Mouse (Mus musculus) CH12.LX (cell line): ENCODE data around the gene Hbs1l. TPM values are rescaled to one million over a fixed set of nuclear protein-coding genes. Genes with fewer than 3 reads are reported as not detected.

Experiments
- DNase-seq: peaks from one replicate; pipeline ENCODE4 v3.0.0-alpha.2; 2013; ENCODE audit errors: extremely low read depth
- H3K27ac ChIP-seq: 2 replicates; pipeline ENCODE4 v1.5.1; 2012; ENCODE audit warnings: low read depth, mild to moderate bottlenecking, control low read depth, moderate library complexity; ENCODE audit not compliant: insufficient read depth
- H3K27me3 ChIP-seq: replicated peaks from 2 replicates; pipeline ENCODE3; 2012; ENCODE audit warnings: inconsistent platforms
- H3K36me3 ChIP-seq, 2 experiments: replicated peaks in 1 of 2; 2 replicates each; pipeline versions ENCODE3 to v1.6.1; 2012; ENCODE audit warnings: inconsistent platforms in 1 of 2, low read length in 1 of 2, mild to moderate bottlenecking in 1 of 2, mixed read lengths in 1 of 2, moderate library complexity in 1 of 2; ENCODE audit not compliant: control insufficient read depth in 1 of 2, insufficient read depth in 1 of 2
- H3K4me1 ChIP-seq, 2 experiments: 2 replicates each; pipeline ENCODE4 v1.6.1; 2012; ENCODE audit warnings: inconsistent platforms in 1 of 2, moderate library complexity in 1 of 2; ENCODE audit not compliant: insufficient read depth in 2 of 2, control insufficient read depth in 1 of 2
- H3K4me2 ChIP-seq: 2 replicates; pipeline ENCODE4 v1.6.1; 2012; ENCODE audit warnings: low read depth, mild to moderate bottlenecking, control low read depth; ENCODE audit not compliant: poor library complexity, insufficient read depth, severe bottlenecking
- H3K4me3 ChIP-seq, 3 experiments: fragments of 150-350 bp in 1 of 3; sonication (generic) in 1 of 3; replicated peaks in 1 of 3; 2 replicates each; pipeline versions ENCODE3 to v1.5.1; 2011 to 2012; ENCODE audit warnings: low read depth in 2 of 3, low read length in 2 of 3, mild to moderate bottlenecking in 2 of 3, moderate library complexity in 2 of 3, control low read depth in 1 of 3, improper control_type of control experiment in 1 of 3, inconsistent platforms in 1 of 3, mixed read lengths in 1 of 3; ENCODE audit not compliant: poor library complexity in 1 of 3
- H3K79me2 ChIP-seq: replicated peaks from 2 replicates; pipeline ENCODE4 v1.6.1; 2012; ENCODE audit warnings: mild to moderate bottlenecking, moderate library complexity; ENCODE audit not compliant: control insufficient read depth, poor library complexity, insufficient read depth, severe bottlenecking; ENCODE audit errors: extremely low read depth
- H3K9ac ChIP-seq: 2 replicates; pipeline ENCODE4 v1.6.1; 2012; ENCODE audit warnings: low read depth, mild to moderate bottlenecking, control low read depth, moderate library complexity; ENCODE audit not compliant: insufficient read depth
- H3K9me3 ChIP-seq: replicated peaks from 2 replicates; pipeline ENCODE3; 2012; ENCODE audit warnings: low read length, inconsistent platforms, mixed read lengths
- CHD1 ChIP-seq: IDR thresholded peaks from 2 replicates; pipeline ENCODE4 v1.6.1; 2012; ENCODE audit warnings: low read depth, low read length, improper control_type of control experiment, inconsistent platforms
- CHD2 ChIP-seq: IDR thresholded peaks from 2 replicates; pipeline ENCODE4 v1.6.1; 2011; ENCODE audit warnings: low read length, improper control_type of control experiment
- CTCF ChIP-seq, 2 experiments: IDR thresholded peaks in 1 of 2; conservative IDR thresholded peaks in 1 of 2; 2 replicates each; pipeline ENCODE4 v1.5.1; 2011 to 2012; ENCODE audit warnings: low read depth in 2 of 2, low read length in 2 of 2, improper control_type of control experiment in 1 of 2, inconsistent platforms in 1 of 2, mild to moderate bottlenecking in 1 of 2, moderate library complexity in 1 of 2
- E2F4 ChIP-seq: IDR thresholded peaks from 2 replicates; pipeline ENCODE4 v1.6.1; 2011; ENCODE audit warnings: low read depth, low read length, improper control_type of control experiment; ENCODE audit not compliant: insufficient replicate concordance
- EP300 ChIP-seq: IDR thresholded peaks from 2 replicates; pipeline ENCODE4 v1.6.1; 2011; ENCODE audit warnings: low read length, improper control_type of control experiment
- IRF4 ChIP-seq: IDR thresholded peaks from 2 replicates; pipeline ENCODE4 v1.6.1; 2014; ENCODE audit warnings: low read depth, mild to moderate bottlenecking, inconsistent platforms, low read length, improper control_type of control experiment
- KAT2A ChIP-seq: IDR thresholded peaks from 2 replicates; pipeline ENCODE4 v1.6.1; 2012; ENCODE audit warnings: low read length, improper control_type of control experiment, inconsistent platforms; ENCODE audit not compliant: insufficient replicate concordance
- PAX5 ChIP-seq: IDR thresholded peaks from 2 replicates; pipeline ENCODE4 v1.6.1; 2012; ENCODE audit warnings: low read length, inconsistent platforms, mixed read lengths
- POLR2A ChIP-seq: IDR thresholded peaks from 2 replicates; pipeline ENCODE4 v1.6.1; 2011; ENCODE audit warnings: low read depth, mild to moderate bottlenecking, improper control_type of control experiment, low read length
- POLR2AphosphoS2 ChIP-seq: IDR thresholded peaks from 2 replicates; pipeline ENCODE4 v1.6.1; 2011; ENCODE audit warnings: low read depth, low read length, improper control_type of control experiment
- RAD21 ChIP-seq: IDR thresholded peaks from 2 replicates; pipeline ENCODE4 v1.6.1; 2011; ENCODE audit warnings: low read depth, mild to moderate bottlenecking, low read length, improper control_type of control experiment, moderate library complexity
- SMC3 ChIP-seq: IDR thresholded peaks from 2 replicates; pipeline ENCODE4 v1.6.1; 2011; ENCODE audit warnings: low read depth, low read length, improper control_type of control experiment
- TBP ChIP-seq: conservative IDR thresholded peaks from 2 replicates; pipeline ENCODE4 v1.6.1; 2011; ENCODE audit warnings: low read depth, low read length, improper control_type of control experiment
- UBTF ChIP-seq: IDR thresholded peaks from 2 replicates; pipeline ENCODE4 v1.6.1; 2012; ENCODE audit warnings: low read depth, mild to moderate bottlenecking, inconsistent platforms, low read length, improper control_type of control experiment, moderate library complexity
- ZC3H11A ChIP-seq: IDR thresholded peaks from 2 replicates; pipeline ENCODE4 v1.6.1; 2012; ENCODE audit warnings: low read depth, mild to moderate bottlenecking, inconsistent platforms, low read length, improper control_type of control experiment
- ZKSCAN1 ChIP-seq: IDR thresholded peaks from 2 replicates; pipeline ENCODE4 v1.6.1; 2012; ENCODE audit warnings: low read depth, inconsistent platforms, low read length, improper control_type of control experiment, borderline replicate concordance
- ZMIZ1 ChIP-seq: IDR thresholded peaks from 2 replicates; pipeline ENCODE4 v1.6.1; 2012; ENCODE audit warnings: low read depth, mild to moderate bottlenecking, inconsistent platforms, low read length, improper control_type of control experiment
- ZNF384 ChIP-seq: IDR thresholded peaks from 2 replicates; pipeline ENCODE4 v1.6.1; 2012; ENCODE audit warnings: low read depth, low read length, improper control_type of control experiment, inconsistent platforms
- dilution Hi-C: fragments of 300-500 bp; cut with MboI; formaldehyde crosslinking; loops from 2 replicates; pipeline ENCODE4 v1.14.3; 2020; ENCODE audit warnings: low sequenced_read_pairs; ENCODE audit not compliant: extremely low pct_unique_long_range_greater_than_20kb, extremely low pct_ligation_motif_present
- in situ Hi-C: fragments of 300-500 bp; cut with MboI; formaldehyde crosslinking; loops from 3 replicates; pipeline ENCODE4 v1.14.3; 2019; ENCODE audit warnings: low sequenced_read_pairs, low pct_ligation_motif_present, low pct_unique_long_range_greater_than_20kb, mixed read lengths
- polyA plus RNA-seq: library from polyadenylated mRNA; unstranded; fragments of >175 nt; gene quantifications from 2 replicates; pipeline ENCODE4 v1.2.1, GENCODE M21; 2012; ENCODE audit warnings: low read depth; ENCODE audit not compliant: insufficient read length
- total RNA-seq, 2 experiments: library from RNA; depleted of rRNA; stranded (reverse); fragments of 300-350 nt in 1 of 2; fragments of >200 nt in 1 of 2; gene quantifications; 2 replicates each; pipeline ENCODE4 v1.2.3; 2012 to 2014

Hbs1l gene
- total and polyA plus RNA-seq, 3 experiments: 99.7 to 111 (median 111) TPM

DNA sequence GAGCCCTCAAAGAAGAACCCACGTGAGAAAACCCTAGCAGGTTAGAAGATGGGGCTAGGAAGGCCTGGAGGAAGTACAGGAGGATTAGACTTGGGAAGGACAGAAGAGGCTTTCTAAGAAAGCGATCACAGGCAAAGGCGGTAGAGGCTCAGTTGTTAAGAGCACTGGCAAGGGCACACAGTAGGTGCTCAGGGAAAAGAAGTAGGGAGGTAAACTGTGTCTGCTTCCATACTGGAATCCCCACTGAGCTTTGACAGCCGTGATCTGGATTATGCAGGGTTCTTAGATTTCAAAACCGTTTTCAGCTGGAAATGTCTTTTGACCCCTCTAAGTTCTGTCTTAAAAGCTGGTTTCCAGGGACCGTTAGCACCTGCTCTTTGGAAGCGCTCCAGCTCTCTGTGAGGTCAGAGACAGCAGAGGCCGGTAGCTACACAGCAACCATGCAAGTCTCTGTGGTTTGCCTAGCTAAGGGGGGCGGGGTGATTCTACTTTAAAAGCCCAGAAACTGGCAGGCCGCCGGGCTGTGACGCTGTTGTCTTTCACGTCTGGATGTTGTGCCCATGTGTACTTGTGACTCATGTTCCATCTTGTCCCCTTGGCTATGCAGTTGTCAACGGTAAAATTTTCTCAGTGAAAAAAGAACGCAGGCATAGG is 43.8 kb upstream of the Hbs1l start (continued):
- TF ChIP-seq ZC3H11A (no peak), KAT2A (no peak), UBTF (no peak), EP300 (0 out of 2 replicates have a peak, but pooled peaks have one; percentile 22), ZMIZ1 (no peak), PAX5 (no peak), POLR2AphosphoS2 (no peak), ZKSCAN1 (peak; percentile 59), E2F4 (no peak), ZNF384 (no peak), POLR2A (no peak), CTCF (conservative IDR thresholded peaks at IDR 0.05 in 1 of 2, IDR thresholded peaks at IDR 0.05 in 1 of 2; ENCODE audit: low read depth in 2 of 2, low read length in 2 of 2) (no peak; a peak in 1 of 4 replicates), IRF4 (peak; percentile 47), RAD21 (no peak), CHD1 (no peak), CHD2 (peak; percentile 56; the same call in 1 of the 2 replicates)

- Histone ChIP-seq H3K4me1 (no peaks in the 10 kb centered on the region; a peak in 1 of 4 replicates), H3K27ac (no peak overlapping the region), H3K4me3 (no peak overlapping the region), H3K9me3 (no peaks in the 10 kb centered on the region), H3K4me2 (no peak overlapping the region), H3K36me3 (no peaks in the 10 kb centered on the region), H3K79me2 (no peaks in the 10 kb centered on the region), H3K9ac (no peak overlapping the region), H3K27me3 (no peaks in the 10 kb centered on the region)
- dilution Hi-C loops (no loop called here), in situ Hi-C loops (no loop called here)
- no peak for DNase-seq
- TF ChIP-seq CTCF (conservative IDR thresholded peaks at IDR 0.05 in 1 of 2, IDR thresholded peaks at IDR 0.05 in 1 of 2; ENCODE audit: low read depth in 2 of 2, low read length in 2 of 2) (peak in 1 of 2 experiments; percentile 58; a peak in 2 of 4 replicates), TBP (no peak), RAD21 (peak; percentile 8; the same call in 1 of the 2 replicates), SMC3 (peak; percentile 37)
These were observed 43.0 kb upstream of the Hbs1l start for GRCm38 (mm10) chr10:21252800-21253199.
